Mouse (Mus musculus): ENCODE results near the gene Rasl11a. TPM values are rescaled to one million over a fixed set of nuclear protein-coding genes. Genes with fewer than 3 reads are reported as not detected.

The Rasl11a gene
- polyA plus RNA-seq, 1 experiment from 2014 or later, result 87.4 TPM

DNA sequence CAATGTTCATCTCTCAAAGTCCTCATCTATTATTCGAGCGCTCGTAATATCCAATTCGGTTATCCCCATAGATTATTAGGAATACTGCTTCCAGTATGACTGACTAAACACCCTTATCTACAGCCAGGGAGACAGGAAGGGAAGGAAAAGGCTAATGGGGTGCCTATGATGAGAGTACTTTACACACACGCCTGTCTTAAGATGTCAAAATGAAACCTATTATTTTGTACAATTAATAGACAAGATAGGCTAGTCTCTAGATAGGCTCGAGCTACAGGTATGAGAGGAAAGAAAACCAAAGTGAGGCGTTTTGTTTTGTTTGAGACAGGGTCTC, 12.5 kb upstream of the Rasl11a start:
- H3K9me3 ChIP-seq (replicated peaks), result no peaks in the 10 kb centered on the region
- H3K4me1 ChIP-seq, result peaks cover 24% of the 10 kb centered on the region
- 52% methylated on average over 7 of the region's 7 CpGs for WGBS
- no peaks in the 10 kb centered on the region for H3K27me3 ChIP-seq
- peak; percentile 54; the same call in 1 of the 2 replicates for ATAC-seq (replicated peaks; ENCODE audit: low FRiP score)
- H3K9ac ChIP-seq, result peak overlapping the region; percentile 97
- peak overlapping the region; percentile 85 for H3K4me3 ChIP-seq (replicated peaks)
- peak overlapping the region; percentile 75 for H3K4me2 ChIP-seq
- peaks cover 34% of the 10 kb centered on the region for H3K36me3 ChIP-seq
- peak overlapping the region; percentile 87 for H3K27ac ChIP-seq

DNA sequence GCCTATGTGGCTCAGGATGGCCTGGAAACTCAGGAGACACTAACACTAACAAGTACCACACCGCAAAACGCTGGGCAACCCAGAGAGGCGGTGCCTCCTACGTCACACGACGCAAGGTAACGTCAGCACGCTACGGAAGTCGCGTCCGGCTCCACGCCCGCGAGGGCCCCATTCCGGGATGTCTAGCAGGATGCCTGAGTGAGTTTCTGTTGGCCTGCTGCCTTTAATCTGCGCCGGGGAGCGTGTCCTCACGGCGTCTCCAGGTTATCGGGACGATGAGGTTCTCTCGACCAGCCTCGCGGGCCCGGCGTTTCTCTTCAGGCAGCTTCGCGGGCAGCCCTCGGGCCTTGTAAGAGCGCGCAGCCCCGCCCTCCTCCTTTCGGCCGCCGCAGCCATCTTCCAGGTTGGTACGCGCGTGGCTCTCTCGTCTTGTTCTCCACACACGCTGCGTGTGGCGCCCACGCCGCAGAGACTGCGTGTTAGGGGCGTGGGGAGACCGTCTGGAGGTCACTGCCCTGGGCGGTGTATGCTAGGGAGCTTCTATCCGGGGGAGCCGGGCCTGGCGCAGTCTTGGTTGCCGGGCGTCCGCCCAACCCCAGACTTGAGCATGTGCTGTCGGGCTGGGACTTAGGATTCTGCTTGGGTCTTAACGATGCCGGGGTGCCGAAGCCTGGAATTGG, 12.0 kb upstream of the Rasl11a start, which contains the start of gene Rpl21:
TSS of gene Rpl21 (plus strand) at position 122 of the 680 bp plus-strand sequence.
- WGBS, result under 1% methylated on average over 60 of the region's 60 CpGs
- peak; percentile 98 for ATAC-seq (replicated peaks; ENCODE audit: low FRiP score)
- no peaks in the 10 kb centered on the region for H3K9me3 ChIP-seq (replicated peaks)
- H3K27me3 ChIP-seq, result no peaks in the 10 kb centered on the region
- peak within 1 kb of the TSS; percentile 87 for H3K27ac ChIP-seq
- peak within 1 kb of the TSS; percentile 97 for H3K9ac ChIP-seq
- H3K36me3 ChIP-seq, result peaks cover 39% of the 10 kb centered on the region
- peak within 1 kb of the TSS; percentile 75 for H3K4me2 ChIP-seq
- H3K4me1 ChIP-seq, result peaks cover 24% of the 10 kb centered on the region
- peak within 1 kb of the TSS; percentile 85 for H3K4me3 ChIP-seq (replicated peaks)

DNA sequence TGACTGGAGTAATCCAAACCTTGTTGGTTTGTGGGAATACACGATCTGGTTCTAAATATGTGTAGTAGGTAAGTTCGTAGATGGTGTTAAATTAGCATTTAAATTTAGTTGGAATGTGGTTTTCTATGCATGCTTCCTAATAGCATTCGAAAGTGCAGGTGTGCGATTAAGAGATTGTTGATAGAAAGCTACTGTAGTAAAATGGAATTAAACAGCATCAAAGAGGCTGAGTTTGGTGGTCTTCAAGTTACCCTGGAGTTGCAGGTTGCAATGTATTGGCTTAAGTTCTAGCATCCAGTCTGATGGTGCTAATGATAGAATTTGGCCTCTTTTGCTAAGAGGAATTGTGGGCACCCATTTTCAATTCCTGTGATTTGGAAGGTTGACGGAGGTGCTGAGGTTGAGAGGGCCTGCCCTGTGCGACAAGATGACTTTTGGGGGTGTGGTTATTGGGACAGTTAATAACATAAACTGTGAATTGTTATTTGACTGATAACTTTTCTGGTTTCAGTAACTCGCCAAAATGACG, 11.1 kb upstream of the Rasl11a start:
- Histone ChIP-seq H3K4me1 (peaks cover 24% of the 10 kb centered on the region), H3K36me3 (peaks cover 47% of the 10 kb centered on the region), H3K9me3 (replicated peaks) (no peaks in the 10 kb centered on the region), H3K4me3 (replicated peaks) (peak overlapping the region; percentile 85), H3K27ac (peak overlapping the region; percentile 87), H3K4me2 (peak overlapping the region; percentile 75), H3K27me3 (no peaks in the 10 kb centered on the region), H3K9ac (peak overlapping the region; percentile 97)
- 15% methylated on average over 8 of the region's 8 CpGs for WGBS
- ATAC-seq (replicated peaks; ENCODE audit: low FRiP score), result no peak

DNA sequence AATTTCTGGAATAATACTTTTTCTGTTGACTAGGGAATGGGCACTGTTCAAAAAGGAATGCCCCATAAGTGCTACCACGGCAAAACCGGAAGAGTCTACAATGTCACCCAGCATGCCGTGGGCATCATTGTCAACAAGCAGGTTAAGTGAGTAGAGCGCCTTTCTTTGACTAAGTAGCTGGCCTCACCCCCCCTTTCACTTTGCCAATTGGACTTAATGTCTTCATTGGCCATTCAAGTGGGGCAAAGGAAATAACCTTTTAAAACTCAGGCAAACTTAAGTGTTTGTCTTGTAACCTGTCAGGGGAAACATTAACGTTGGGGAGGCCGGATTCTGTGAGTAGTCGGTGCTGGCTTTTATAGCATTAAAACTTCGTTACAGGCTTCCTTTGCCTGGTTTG, 9.9 kb upstream of the Rasl11a start:
- peaks cover 27% of the 10 kb centered on the region for H3K4me1 ChIP-seq
- ATAC-seq (replicated peaks; ENCODE audit: low FRiP score), result no peak
- peak overlapping the region; percentile 1 for H3K4me2 ChIP-seq
- H3K27ac ChIP-seq, result 0 out of 2 replicates have a peak overlapping the region, but pooled peaks have one; percentile 23
- no peaks in the 10 kb centered on the region for H3K27me3 ChIP-seq
- no peaks in the 10 kb centered on the region for H3K9me3 ChIP-seq (replicated peaks)
- no peak overlapping the region for H3K4me3 ChIP-seq (replicated peaks)
- H3K9ac ChIP-seq, result 0 out of 2 replicates have a peak overlapping the region, but pooled peaks have one; percentile 97
- 84% methylated on average over 8 of the region's 8 CpGs for WGBS
- H3K36me3 ChIP-seq, result peaks cover 53% of the 10 kb centered on the region

DNA sequence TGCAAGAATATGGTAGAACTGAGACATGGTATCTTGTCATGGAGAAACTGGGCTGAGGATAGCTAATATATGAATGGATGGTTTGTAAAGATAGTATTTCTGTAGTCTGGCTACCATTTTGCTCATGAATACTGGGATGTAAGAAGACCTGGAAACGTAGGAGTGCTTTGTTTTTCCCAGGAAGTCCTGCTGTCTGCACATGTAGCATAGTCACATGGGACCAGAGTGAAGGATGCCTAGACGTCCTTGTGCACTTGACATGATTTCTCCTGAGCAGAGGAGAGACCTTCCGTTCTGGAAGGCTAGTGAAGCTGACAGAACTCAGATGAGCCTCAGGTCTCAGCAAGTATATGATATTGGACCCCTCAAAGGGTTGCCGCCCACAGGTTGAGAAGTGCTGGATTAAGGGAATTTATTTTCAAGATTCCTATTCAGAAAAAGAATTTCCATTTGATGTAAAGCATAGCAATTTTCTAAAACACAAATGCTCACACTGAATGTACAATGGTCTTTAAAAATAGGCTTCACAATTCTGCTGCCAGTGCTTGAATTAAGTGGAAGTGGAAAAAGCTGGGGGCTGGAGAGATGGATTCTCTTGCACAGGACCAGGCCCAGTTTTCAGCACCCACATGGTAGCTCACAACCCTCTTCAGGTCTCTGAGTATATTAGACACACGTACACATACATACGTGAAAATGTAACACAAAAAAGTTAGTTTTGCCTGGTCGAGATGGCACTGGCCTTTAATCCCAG, 6.7 kb upstream of the Rasl11a start:
- 63% methylated on average over 7 of the region's 7 CpGs for WGBS
- H3K36me3 ChIP-seq, result peaks cover 53% of the 10 kb centered on the region
- H3K4me3 ChIP-seq (replicated peaks), result no peak overlapping the region
- ATAC-seq (replicated peaks; ENCODE audit: low FRiP score), result no peak
- peaks cover 30% of the 10 kb centered on the region for H3K4me1 ChIP-seq
- no peaks in the 10 kb centered on the region for H3K27me3 ChIP-seq
- no peak overlapping the region; the same call in 1 of the 2 replicates for H3K9ac ChIP-seq
- H3K27ac ChIP-seq, result 0 out of 2 replicates have a peak overlapping the region, but pooled peaks have one; percentile 22
- no peak overlapping the region for H3K4me2 ChIP-seq
- H3K9me3 ChIP-seq (replicated peaks), result no peaks in the 10 kb centered on the region

DNA sequence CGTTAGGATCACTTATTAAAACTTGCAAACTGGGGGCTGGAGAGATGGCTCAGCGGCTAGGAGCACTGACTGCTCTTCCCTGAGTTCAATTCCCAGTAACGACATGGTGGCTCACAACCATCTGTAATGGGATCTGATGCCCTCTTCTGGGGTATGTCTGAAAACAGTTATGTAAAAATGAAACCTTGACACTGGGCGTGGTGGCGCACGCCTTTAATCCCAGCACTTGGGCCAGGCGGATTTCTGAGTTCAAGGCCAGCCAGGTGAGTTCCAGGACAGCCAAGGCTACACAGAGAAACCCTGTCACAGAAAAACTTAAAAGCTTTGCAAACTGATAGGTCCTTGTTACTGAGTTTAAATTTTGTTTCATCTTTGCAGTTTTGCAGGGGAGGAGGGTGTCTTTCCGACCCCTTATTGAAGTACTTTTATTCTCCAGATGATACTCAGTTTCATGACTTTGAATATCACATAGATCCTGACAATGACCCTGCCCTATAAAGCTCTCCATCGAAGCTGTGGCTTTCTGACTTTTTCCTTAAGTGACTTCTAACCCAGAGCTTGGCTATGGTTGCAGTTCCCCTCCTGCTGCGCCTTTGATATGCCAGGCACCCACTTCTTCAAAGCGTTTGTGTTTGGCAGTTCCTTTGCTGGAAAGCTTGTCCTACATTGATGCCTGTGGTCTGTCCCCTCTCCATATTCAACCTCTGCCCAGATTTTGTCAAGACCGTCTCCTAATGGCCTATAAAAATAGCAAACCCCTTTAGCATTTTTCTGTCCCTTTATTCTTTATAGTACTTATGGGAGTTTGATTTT, 5.8 kb upstream of the Rasl11a start:
- peaks cover 53% of the 10 kb centered on the region for H3K36me3 ChIP-seq
- peaks cover 27% of the 10 kb centered on the region for H3K4me1 ChIP-seq
- no peak overlapping the region for H3K9ac ChIP-seq
- H3K4me3 ChIP-seq (replicated peaks), result no peak overlapping the region
- no peaks in the 10 kb centered on the region for H3K9me3 ChIP-seq (replicated peaks)
- ATAC-seq (replicated peaks; ENCODE audit: low FRiP score), result no peak
- H3K4me2 ChIP-seq, result no peak overlapping the region
- H3K27ac ChIP-seq, result peak overlapping the region; percentile 1; the same call in 1 of the 2 replicates
- 50% methylated on average over 12 of the region's 12 CpGs for WGBS
- no peaks in the 10 kb centered on the region for H3K27me3 ChIP-seq

DNA sequence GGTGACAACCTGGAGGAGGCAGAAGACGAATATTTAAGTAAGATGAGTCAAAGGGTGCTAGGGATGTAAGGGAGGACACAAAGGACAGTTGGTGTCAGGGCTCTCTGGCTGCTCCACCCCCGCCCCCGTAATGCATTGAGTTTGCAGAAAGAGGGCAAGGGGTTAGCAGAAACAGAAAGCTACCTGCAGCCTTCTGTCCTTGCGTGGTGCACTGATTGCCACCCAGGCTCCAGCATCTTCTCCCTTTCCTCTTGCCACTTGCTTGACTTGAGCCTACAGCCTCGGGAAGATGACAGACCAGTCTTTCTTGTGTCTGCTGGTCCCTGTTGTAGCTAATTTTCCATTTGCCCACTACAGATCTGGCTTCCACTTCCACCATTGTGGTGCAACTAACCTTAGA, 5.1 kb upstream of the Rasl11a start:
- Histone ChIP-seq H3K4me1 (peaks cover 27% of the 10 kb centered on the region), H3K27me3 (no peaks in the 10 kb centered on the region), H3K4me2 (no peak overlapping the region), H3K27ac (peak overlapping the region; percentile 33; the same call in 1 of the 2 replicates), H3K36me3 (peaks cover 46% of the 10 kb centered on the region), H3K9me3 (replicated peaks) (no peaks in the 10 kb centered on the region), H3K4me3 (replicated peaks) (no peak overlapping the region), H3K9ac (no peak overlapping the region)
- ATAC-seq (replicated peaks; ENCODE audit: low FRiP score), result no peak
- 44% methylated on average over 5 of the region's 5 CpGs for WGBS

DNA sequence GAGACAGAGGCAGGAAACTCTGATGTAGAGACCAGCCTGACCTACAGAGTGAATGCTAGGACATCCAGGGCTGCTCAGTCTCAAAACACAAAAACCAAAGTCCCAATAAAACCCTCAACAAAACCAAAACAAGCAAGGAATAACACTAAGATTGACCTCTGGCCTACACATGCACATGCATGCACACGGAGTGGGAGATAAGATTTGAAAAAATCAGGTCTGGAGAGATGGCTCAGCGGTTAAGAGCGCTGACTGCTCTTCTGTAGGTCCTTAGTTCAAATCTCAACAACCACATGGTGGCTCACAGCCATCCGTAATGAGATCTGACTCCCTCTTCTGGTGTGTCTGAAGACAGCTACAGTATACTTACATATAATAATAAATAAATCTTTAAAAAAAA, 4.4 kb upstream of the Rasl11a start:
- H3K4me1 ChIP-seq, result peaks cover 21% of the 10 kb centered on the region
- H3K9me3 ChIP-seq (replicated peaks), result no peaks in the 10 kb centered on the region
- no peak overlapping the region for H3K4me3 ChIP-seq (replicated peaks)
- H3K27ac ChIP-seq, result no peak overlapping the region
- 85% methylated on average over 4 of the region's 4 CpGs for WGBS
- no peak overlapping the region for H3K4me2 ChIP-seq
- ATAC-seq (replicated peaks; ENCODE audit: low FRiP score), result no peak
- H3K36me3 ChIP-seq, result peaks cover 40% of the 10 kb centered on the region
- H3K9ac ChIP-seq, result no peak overlapping the region
- H3K27me3 ChIP-seq, result no peaks in the 10 kb centered on the region

DNA sequence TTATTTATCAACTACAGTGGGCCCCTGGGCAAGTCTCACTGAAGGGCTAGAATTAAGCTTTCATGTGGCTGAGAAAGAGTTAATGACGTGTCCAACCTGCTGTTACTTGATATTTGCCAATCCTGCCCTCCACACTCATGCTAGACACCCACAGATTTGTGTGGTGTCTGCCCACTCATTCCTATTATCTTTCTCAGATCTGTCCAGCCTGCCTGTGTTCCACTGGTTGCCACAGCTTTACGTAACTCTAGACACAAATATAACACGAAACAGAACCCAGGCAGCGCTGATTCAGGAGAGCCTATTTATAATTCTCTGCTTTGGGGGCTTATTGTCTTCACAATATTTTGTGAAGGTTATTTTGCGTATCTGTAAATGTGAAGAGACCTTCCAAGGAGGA, 3.6 kb upstream of the Rasl11a start:
- no peak overlapping the region for H3K4me2 ChIP-seq
- H3K9me3 ChIP-seq (replicated peaks), result no peaks in the 10 kb centered on the region
- no peaks in the 10 kb centered on the region for H3K27me3 ChIP-seq
- peaks cover 29% of the 10 kb centered on the region for H3K4me1 ChIP-seq
- no peak overlapping the region for H3K9ac ChIP-seq
- WGBS, result 56% methylated on average over 5 of the region's 5 CpGs
- ATAC-seq (replicated peaks; ENCODE audit: low FRiP score), result no peak
- peaks cover 31% of the 10 kb centered on the region for H3K36me3 ChIP-seq
- no peak overlapping the region for H3K27ac ChIP-seq
- no peak overlapping the region for H3K4me3 ChIP-seq (replicated peaks)

DNA sequence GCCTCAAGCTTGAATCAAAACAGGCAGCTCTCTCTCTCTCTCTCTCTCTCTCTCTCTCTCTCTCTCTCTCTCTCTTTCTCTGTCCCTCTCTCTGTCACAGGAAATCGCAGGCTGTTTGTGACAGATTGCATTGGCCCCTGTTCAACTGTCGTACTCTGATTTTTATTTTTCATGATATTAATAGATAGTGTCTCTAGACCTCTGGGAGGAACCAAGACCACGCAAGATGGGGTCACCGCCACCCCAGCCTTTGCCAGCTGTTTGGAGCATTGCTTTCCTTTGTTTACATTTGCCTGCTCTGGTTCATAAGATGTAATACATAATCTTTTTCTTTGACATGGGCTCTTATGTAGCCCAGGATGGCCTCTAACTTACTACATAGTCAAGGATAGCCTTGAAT, 2.9 kb upstream of the Rasl11a start:
- ATAC-seq (replicated peaks; ENCODE audit: low FRiP score), result no peak

DNA sequence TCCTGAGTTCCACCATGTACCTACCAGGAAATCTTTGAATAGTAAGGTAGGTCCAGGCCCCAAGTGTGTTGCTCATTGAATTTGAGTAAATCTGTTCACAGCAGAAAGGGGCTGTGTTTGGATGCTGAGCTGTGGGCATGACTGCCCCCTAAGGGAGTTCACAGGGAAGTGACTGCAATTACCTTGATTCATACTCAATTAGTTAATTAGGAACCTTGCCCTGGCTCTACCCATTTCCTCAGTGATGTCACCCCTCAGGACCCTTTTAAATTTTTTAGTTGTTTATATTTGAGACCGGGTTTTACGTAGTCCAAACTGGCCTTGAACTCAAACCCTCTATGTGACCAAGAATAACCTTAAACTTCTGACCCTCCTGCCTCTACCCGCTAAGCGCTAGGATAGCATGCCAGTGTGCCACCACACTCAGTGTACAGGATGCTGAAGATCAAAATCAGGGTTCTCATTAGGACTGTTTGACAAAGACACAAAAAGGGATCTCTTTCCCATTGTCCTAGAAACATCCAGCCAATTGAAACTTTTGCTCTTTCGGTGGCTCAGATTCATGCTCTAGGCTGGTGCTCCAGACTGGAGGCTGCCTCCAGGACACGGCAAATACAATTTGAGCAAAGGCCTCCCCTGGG, 450 bp upstream of the Rasl11a start:
- Histone ChIP-seq H3K4me2 (peak overlapping the region; percentile 83), H3K27ac (peak overlapping the region; percentile 87), H3K9me3 (replicated peaks) (no peaks in the 10 kb centered on the region), H3K27me3 (no peaks in the 10 kb centered on the region), H3K9ac (peak overlapping the region; percentile 61), H3K4me1 (peaks cover 42% of the 10 kb centered on the region), H3K4me3 (replicated peaks) (peak overlapping the region; percentile 63), H3K36me3 (no peaks in the 10 kb centered on the region; the same call in 1 of the 2 replicates)
- no peak; the same call in none of the 2 replicates for ATAC-seq (replicated peaks; ENCODE audit: low FRiP score)
- 11% methylated on average over 6 of the region's 6 CpGs for WGBS

More for the DNA sequence above, 2.9 kb upstream of the Rasl11a start:
- Histone ChIP-seq H3K27ac (no peak overlapping the region), H3K9ac (no peak overlapping the region), H3K4me1 (peaks cover 36% of the 10 kb centered on the region), H3K9me3 (replicated peaks) (no peaks in the 10 kb centered on the region), H3K36me3 (peaks cover 24% of the 10 kb centered on the region), H3K4me2 (no peak overlapping the region), H3K4me3 (replicated peaks) (no peak overlapping the region), H3K27me3 (no peaks in the 10 kb centered on the region)
- 79% methylated on average over 4 of the region's 4 CpGs for WGBS

All from kidney, embryonic 15.5 days (tissue).